Mouse (Mus musculus) liver, adult (tissue): ENCODE data around the gene Myoz1.

ENCODE experiments used
- GATA4 ChIP-seq: IDR thresholded peaks from 2 replicates; pipeline ENCODE4 v1.6.1; 2014; ENCODE audit warnings: mild to moderate bottlenecking, low read length; ENCODE audit not compliant: insufficient replicate concordance

Gene Myoz1

DNA sequence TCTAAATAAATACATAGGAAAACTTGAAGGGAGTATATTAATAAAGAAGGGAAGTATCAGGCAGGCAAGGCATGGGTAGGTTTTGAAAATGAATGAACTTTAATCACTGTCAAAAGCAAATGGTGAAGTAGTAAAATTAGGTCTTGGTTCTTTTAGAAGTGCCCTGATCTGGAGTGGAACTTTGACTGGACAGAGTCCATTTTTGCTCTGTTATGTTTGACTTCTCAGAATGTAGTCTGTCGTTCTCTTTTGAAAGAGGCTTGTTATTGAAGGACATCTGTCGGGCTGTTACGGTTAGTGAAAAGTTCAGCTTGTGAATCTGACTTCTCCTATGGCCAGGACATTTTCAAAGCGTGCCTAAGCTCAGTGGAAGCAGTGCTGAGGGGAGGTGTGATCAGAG lies 21.6 kb upstream of the Myoz1 start:
- TF ChIP-seq GATA4 = no peak

DNA sequence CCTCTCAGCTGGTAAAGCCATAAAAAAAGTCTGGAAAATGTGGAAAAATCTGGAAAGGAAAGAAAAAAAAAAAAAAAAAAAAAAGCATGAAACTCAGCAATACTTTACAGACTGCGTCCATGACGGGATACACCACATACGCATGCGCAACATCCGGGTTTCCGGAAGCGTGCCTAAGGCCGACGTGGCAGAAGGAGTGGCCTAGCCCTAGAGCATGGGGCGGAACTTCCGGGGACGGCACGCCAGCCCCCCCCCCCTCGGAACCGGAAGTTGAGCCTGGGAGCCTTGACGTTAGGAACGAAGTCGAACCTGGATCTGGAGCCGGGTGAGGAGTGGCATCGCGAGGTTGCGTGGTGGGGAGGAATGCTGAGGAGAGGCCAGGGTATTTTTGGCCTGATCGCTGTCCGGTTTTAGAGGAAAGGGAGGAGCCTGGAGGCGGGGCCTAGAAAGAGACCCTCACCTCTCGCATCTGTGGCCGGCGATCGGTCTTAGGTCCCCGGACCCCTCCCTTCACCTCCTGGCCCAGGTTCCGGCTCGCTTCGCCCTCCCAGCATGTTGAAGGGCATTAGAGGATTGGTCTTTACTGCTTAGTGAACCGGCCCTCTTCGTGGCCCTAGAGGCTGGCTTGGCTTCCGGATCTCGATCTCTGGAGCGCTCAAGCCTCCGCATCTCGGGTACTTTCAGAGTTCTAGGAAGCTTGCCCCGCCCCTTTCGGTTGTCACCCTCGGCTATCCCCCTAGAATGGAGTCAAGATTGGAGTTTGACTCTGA lies 17.9 kb upstream of the Myoz1 start, which contains the start of gene Sec24c:
TSS of gene Sec24c (plus strand) at position 245 of the 770 bp plus-strand sequence.
- no peak for TF ChIP-seq GATA4

GRCm38 (mm10) chr14:20673735-20674063 lies 17.4 kb upstream of the Myoz1 start:
- TF ChIP-seq GATA4 = no peak

DNA sequence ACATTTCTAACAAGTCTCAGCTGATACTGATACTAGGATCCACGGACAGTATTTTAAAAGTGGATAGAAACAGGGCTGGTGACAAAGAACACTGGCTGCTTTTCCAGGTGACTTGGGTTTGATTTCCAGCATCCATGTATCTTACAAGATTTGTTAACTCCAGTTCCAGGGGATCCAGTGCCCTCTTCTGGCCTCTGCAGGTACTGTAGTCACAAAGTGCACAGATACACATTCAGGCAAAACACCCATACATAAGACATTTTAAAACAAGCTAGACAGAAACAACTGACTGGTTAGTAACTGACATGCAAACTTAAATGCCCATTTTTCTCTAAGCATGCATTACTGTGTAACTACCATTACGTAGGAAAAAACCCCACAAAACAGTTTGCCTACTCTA lies 16.6 kb upstream of the Myoz1 start:
- no peak for TF ChIP-seq GATA4

- TF ChIP-seq GATA4 = no peak
Observed at GRCm38 (mm10) chr14:20668154-20668810, 11.9 kb upstream of the Myoz1 start, which contains the start of gene Synpo2l. Gene Synpo2l (minus strand): TSS chr14:20668354.

DNA sequence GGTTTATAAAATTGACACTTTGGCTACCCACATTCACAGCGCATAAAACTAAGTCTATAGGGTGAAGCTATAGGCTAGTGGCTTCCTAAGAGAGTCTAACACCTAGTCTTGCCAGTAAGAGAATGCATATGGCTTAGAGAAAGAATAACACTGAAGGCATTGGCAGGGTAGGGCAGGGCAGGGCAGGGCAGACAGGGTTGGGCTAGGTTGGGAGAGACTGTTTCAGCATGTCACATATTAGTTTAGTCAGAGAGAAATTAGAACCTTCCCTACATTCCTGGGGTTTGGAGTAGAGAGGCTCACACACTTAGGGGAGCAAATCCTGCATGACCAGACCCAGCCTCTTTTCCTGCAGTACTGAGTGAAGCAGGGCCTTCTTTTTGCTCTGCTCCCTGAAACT lies 11.1 kb upstream of the Myoz1 start:
- TF ChIP-seq GATA4 = no peak

GRCm38 (mm10) chr14:20664436-20664835 lies 8.1 kb upstream of the Myoz1 start:
- no peak for TF ChIP-seq GATA4

DNA sequence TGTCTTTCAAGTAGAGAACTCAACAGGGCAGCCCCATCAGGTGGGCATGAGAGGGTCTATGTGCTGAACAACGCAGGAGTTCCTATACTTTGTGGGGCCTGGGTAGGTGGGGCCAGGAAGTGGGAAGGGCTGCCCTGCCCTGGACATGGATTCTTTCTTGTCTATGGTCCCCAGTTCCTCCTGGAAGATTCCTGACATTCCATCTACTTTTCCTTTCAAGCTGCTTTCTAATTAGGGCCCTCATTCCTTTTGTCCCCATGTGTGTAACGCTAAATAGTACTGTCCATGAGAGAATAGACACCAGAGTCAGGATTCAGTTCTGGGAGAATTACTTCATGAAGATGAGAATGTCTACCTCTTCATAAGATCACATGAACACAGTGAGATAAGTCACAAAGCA lies 7.3 kb upstream of the Myoz1 start:
- TF ChIP-seq GATA4 = no peak

DNA sequence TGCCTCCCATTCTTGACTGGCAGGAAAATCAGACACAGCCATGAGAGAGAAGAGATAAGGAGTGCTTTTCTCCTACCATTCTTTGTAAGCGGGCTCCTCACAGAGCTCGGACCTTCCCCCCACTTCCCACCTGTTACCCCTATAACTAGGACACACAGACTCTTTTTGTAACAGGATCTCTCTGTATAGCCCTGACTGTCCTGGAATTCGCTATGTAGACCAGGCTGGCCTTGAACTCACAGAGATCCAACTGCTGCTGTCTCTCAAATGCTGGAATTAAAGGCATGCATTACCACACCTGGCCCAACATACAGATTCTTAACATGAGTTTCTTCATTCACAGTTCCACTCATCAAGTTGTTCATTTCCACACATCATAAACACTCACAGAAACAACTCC lies 6.4 kb upstream of the Myoz1 start:
- no peak for TF ChIP-seq GATA4

GRCm38 (mm10) chr14:20661661-20662331 lies 5.5 kb upstream of the Myoz1 start:
- no peak for TF ChIP-seq GATA4

DNA sequence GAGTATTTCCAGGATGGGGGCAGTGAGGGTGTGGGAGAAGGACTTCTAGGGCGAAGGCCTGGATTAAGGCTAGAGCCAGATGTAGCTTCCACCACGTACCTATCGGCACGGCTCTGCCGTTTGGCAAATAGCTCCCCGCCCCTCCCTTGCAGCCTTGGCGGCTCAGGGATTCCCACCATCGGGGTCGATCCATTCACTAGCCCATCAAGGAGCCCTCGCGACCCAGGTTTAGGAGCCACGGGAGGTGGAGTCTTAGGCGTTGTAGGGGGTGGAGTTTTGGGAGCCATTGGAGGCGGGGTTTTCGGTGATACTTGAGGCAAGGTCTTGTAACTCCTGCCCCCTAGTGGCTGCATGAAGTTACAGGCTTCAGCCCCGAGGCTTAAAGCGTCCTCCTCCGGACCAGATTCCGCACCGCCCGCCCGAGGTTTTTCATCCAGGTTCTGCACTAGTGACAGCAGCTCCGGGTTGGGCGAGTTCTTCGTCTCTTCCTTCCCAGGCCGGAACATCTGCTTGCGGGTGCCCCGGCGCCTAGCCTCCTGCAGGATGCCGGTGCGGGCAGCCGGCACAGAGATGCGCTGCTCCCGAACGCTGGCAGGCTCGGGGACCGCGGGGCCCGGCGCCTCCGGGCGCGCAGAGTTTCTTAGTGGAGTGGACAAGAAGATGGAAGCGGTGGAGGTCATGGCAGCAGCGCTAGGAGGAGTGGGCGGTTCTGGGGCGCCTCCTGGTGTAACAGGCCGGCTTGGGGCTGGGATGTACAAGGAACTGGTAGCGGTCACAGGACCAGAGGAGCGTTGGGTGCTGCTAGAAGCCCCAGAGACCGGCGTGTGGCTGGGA lies 4.7 kb upstream of the Myoz1 start:
- TF ChIP-seq GATA4 = no peak

DNA sequence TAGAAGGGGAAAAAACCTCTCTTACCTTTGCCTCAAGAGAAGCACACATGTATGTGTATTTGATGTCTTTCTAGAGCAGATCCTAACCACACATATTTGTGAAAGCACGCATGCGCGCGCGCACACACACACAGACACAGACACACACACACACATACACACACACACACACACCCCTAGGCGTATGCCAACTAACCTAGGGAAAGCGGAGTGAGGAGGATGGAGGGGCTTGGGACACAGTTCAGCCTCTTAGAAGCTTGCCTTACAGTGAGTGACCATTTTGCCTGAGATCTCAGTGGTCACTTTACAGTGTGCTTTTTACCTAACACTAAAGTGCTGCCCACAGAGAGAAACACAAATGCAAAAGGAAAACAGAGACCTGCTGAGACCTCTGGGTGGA lies 3.3 kb upstream of the Myoz1 start:
- no peak for TF ChIP-seq GATA4

DNA sequence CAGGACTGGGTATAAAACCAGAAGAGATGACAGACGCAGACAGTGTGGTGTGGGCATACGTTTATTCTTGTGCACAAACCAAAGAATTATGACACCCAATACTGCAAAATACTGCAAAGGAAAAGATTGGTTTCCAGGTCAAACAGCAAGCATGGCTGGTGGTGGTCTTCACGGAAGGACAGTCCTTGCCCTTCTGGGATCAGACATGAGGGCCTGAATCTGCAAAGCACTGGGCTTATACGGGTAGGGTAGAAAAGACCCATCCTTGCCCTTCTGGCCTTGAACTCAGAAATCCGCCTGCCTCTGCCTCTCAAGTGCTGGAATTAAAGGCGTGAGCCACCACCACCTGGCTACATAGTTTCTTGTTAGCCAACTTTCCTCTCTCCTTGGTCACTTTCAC lies 2.6 kb upstream of the Myoz1 start:
- no peak for TF ChIP-seq GATA4

- no peak for TF ChIP-seq GATA4
Observed at GRCm38 (mm10) chr14:20658326-20658725, 2.0 kb upstream of the Myoz1 start.

GRCm38 (mm10) chr14:20655731-20656130 lies 609 bp downstream of the Myoz1 start:
- TF ChIP-seq GATA4 = no peak

GRCm38 (mm10) chr14:20654690-20655421 lies 1.5 kb downstream of the Myoz1 start:
- no peak for TF ChIP-seq GATA4
